Mouse (Mus musculus) neutrophil, adult 5-6 weeks (primary cell): Measurements from ENCODE around the gene Mccc1. TPM values are rescaled to one million over a fixed set of nuclear protein-coding genes. Genes with fewer than 3 reads are reported as not detected.

Experiments
- ATAC-seq: fragments of 151-379, 151-347 bp; 2 replicates; pipeline ENCODE4 v1.8.0; 2017; ENCODE audit warnings: mild to moderate bottlenecking, moderate TSS enrichment; ENCODE audit not compliant: insufficient number of reproducible peaks, poor library complexity, low FRiP score, severe bottlenecking; ENCODE audit errors: extremely low read depth
- total RNA-seq: library from RNA; stranded (forward); fragments of 200-1000 nt; gene quantifications from 2 replicates; pipeline ENCODE4 v1.2.3, GENCODE M21; 2017

The Mccc1 gene
- total RNA-seq, 1 experiment from 2014 or later = 18.6 TPM

DNA sequence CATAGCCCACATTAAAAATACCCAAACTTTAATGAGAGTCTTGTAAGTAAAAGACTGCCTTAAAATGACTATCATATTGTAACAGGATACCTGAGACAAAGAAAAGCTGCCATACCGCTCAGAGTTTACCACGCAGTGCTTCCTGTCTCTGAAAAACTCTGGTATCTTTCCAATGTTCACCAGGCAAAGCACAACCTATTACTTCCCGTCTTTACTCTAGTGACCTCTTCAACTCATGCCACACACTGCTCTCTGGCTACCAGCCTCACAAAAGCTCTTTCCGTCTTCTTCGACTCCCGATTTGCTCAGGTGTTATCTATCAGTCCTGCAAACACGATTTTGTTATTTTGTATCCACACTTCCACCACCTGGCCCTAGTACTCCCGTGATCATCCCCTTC lies 70.6 kb downstream of the Mccc1 start:
- ATAC-seq = no peak

DNA sequence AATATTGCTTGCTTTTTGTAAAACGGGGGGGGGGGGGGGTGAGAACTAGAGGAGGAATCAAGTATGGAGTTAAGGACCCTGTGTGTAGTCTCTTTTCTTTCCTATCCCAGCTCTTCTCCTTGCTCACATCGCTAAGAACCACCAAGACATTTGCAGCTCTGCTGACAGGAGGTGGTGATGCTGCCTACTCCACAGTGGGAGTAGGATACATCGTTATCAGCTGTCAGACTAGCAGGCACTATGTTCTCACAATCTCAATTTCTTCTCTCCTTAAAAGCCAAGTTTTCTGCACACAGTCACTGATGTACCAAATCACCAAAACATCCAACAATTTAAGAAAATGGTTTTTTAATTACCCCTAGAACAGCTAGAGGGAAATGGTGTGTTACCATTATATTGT lies 71.1 kb downstream of the Mccc1 start:
- no peak for ATAC-seq

GRCm38 (mm10) chr3:35925852-35926251 lies 74.6 kb downstream of the Mccc1 start:
- no peak for ATAC-seq

DNA sequence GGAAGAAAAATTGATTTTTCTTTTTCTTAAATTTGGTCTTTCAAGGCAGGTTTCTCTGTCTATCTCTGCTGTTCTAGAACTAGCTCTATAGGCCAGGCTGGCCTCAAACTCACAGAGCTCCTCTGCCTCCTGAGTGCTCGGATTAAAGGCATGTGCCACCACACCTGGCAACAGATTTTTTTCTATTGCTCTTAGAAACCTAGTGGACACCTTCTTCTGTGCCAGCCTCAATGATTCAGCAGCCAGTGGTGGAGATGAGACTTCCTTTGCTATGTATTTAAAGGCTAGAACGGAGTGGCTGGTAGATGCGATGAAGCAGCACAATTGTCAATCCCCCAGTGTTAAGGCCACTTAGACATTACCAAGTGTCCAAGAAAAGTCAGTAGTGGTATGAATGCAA lies 76.5 kb downstream of the Mccc1 start:
- no peak for ATAC-seq

DNA sequence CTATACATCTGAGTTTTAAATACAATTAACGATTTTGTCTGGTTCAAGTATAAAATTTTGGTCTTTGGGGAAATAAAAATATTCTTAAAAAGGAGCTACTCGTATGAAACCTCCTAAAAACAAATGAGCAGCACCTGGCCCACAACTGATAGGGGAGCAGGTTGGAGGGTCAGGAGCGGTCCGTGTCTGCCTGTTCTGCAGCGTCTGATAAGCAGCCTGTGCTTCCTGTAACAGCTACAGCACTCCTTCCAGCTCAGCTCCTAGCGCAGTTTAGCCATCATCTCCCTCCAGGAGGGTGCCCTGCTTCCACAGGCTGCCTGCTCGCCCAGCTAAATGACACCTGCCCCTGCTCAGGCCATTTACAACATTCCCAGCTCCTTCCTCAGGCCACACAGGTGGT lies 77.0 kb downstream of the Mccc1 start:
- ATAC-seq = no peak

DNA sequence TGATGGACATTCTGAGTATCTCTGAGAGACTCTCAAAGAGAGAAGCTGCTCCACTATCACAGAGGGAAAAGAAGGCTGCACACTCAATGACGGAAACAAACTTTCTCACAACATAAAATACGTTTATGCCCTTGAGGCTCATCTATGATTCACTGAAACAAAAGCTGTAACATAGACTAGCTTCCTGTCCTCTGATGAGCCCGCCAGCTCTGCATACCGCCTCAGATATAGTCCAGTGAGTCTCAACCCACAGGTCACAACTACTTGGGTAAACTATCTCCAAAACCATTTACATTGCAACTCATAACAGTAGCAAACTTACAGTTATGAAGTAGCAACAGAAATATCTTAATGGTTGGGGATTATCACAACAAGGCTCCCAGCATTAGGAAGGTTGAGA lies 78.0 kb downstream of the Mccc1 start:
- no peak for ATAC-seq

DNA sequence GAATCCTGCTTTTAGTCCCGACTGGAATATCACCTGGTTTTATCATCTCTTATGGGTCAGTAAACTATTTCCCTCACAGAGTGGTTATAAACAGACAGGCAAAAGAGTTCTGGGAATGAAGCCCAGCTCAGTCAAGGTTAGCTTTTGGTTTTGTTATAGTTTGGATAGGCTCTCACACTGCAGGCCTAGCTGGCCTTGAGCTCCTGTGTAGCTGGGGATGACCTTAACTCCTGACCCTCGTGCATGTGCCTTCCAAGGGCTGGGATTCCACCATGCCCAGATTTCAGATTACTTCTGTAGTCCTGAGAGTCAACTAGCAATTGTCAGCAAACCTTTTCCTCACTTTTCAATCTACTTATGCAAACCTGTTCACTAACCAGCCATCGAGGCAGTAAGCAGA lies 82.2 kb downstream of the Mccc1 start:
- ATAC-seq = no peak

Other genes with a start within 250 kb of the Mccc1 start
- gene Atp11b, start 246.6 kb downstream of the Mccc1 start, total RNA-seq = 150 and 157 TPM in 2 replicates
- 137 and 142 TPM in 2 replicates for gene Dcun1d1, start 63.2 kb downstream of the Mccc1 start, total RNA-seq
- gene Ccdc144b, start 52.9 kb upstream of the Mccc1 start, total RNA-seq = 0.12 TPM in 1 of 2 replicates, not detected in the other
- 19.4 and 21.6 TPM in 2 replicates for gene Acad9, start 65.3 kb upstream of the Mccc1 start, total RNA-seq
- gene D3Ertd254e, start 150.3 kb upstream of the Mccc1 start, total RNA-seq = 3.0 and 3.2 TPM in 2 replicates
- not detected in 2 replicates for gene Qrfpr, start 221.6 kb upstream of the Mccc1 start, total RNA-seq